Mouse (Mus musculus): Measurements from ENCODE around the gene Gm10645. TPM values are rescaled to one million over a fixed set of nuclear protein-coding genes. Genes with fewer than 3 reads are reported as not detected.

The Gm10645 gene
- 1 to 10 TPM in 3 of 4 experiments, under 1 TPM in 1; 0.59 to 1.6 (median 1.3) TPM for total RNA-seq (2022)

- peak; percentile 26 to 42 for DNase-seq (ENCODE audit: low spot score in 2 of 2)
Measured at GRCm38 (mm10) chr8:83165931-83166867, at the start of gene Gm10645. Gm10645 (minus strand) TSS chr8:83166170.

GRCm38 (mm10) chr8:83215065-83215464, 49.1 kb upstream of the Gm10645 start:
- no peak for DNase-seq (ENCODE audit: low spot score in 2 of 2)

GRCm38 (mm10) chr8:83210676-83211075, 44.7 kb upstream of the Gm10645 start:
- no peak for DNase-seq (ENCODE audit: low spot score in 2 of 2)

- no peak for DNase-seq (ENCODE audit: low spot score in 2 of 2)
Measured at GRCm38 (mm10) chr8:83209581-83209980, 43.6 kb upstream of the Gm10645 start.

GRCm38 (mm10) chr8:83205907-83206306, 39.9 kb upstream of the Gm10645 start:
- peak; percentile 30 to 40 for DNase-seq (ENCODE audit: low spot score in 2 of 2)

GRCm38 (mm10) chr8:83202946-83203345, 37.0 kb upstream of the Gm10645 start:
- no peak for DNase-seq (ENCODE audit: low spot score in 2 of 2)

GRCm38 (mm10) chr8:83200191-83201177, 34.5 kb upstream of the Gm10645 start:
- DNase-seq (ENCODE audit: low spot score in 2 of 2): peak; percentile 32

- no peak for DNase-seq (ENCODE audit: low spot score in 2 of 2)
Measured at GRCm38 (mm10) chr8:83199715-83200114, 33.7 kb upstream of the Gm10645 start.

GRCm38 (mm10) chr8:83196088-83196487, 30.1 kb upstream of the Gm10645 start:
- DNase-seq (ENCODE audit: low spot score in 2 of 2): peak; percentile 68 to 70

- no peak for DNase-seq (ENCODE audit: low spot score in 2 of 2)
Measured at GRCm38 (mm10) chr8:83189538-83190095, 23.6 kb upstream of the Gm10645 start.

- DNase-seq (ENCODE audit: low spot score in 2 of 2): no peak
Measured at GRCm38 (mm10) chr8:83187363-83187962, 21.5 kb upstream of the Gm10645 start.

- no peak for DNase-seq (ENCODE audit: low spot score in 2 of 2)
Measured at GRCm38 (mm10) chr8:83186376-83186775, 20.4 kb upstream of the Gm10645 start.

GRCm38 (mm10) chr8:83182784-83183183, 16.8 kb upstream of the Gm10645 start:
- DNase-seq (ENCODE audit: low spot score in 2 of 2): no peak

GRCm38 (mm10) chr8:83181851-83182482, 16.0 kb upstream of the Gm10645 start:
- DNase-seq (ENCODE audit: low spot score in 2 of 2): no peak

GRCm38 (mm10) chr8:83178228-83178742, 12.3 kb upstream of the Gm10645 start:
- no peak for DNase-seq (ENCODE audit: low spot score in 2 of 2)

GRCm38 (mm10) chr8:83177317-83178195, 11.6 kb upstream of the Gm10645 start:
- DNase-seq (ENCODE audit: low spot score in 2 of 2): no peak

- DNase-seq (ENCODE audit: low spot score in 2 of 2): no peak
Measured at GRCm38 (mm10) chr8:83176785-83177184, 10.8 kb upstream of the Gm10645 start.

- DNase-seq (ENCODE audit: low spot score in 2 of 2): peak in 1 of 2 experiments; percentile 40
Measured at GRCm38 (mm10) chr8:83175680-83176079, 9.7 kb upstream of the Gm10645 start.

GRCm38 (mm10) chr8:83170894-83171293, 4.9 kb upstream of the Gm10645 start:
- DNase-seq (ENCODE audit: low spot score in 2 of 2): no peak

Data from layer of hippocampus, adult 8-10 months (tissue).